Mouse (Mus musculus) frontal cortex, postnatal 36 days (tissue): ENCODE data around the gene Olfr1049.
"Not testable (repeated sequence)": the region's sequence is repeated elsewhere in the genome, so short reads cannot be mapped to it uniquely, and the experiment has no call there.

ENCODE experiments used
- DNase-seq, 2 experiments: peaks; one replicate each; pipeline ENCODE4 v3.0.0; 2022; ENCODE audit warnings: low spot score in 2 of 2

Gene Olfr1049

GRCm38 (mm10) chr2:86258228-86258627 lies at the start of gene Olfr1049:
Gene Olfr1049, minus strand, starts transcription at chr2:86258328.
- not testable (repeated sequence) for DNase-seq

- no peak for DNase-seq
Observed at GRCm38 (mm10) chr2:86292155-86292554, 34.0 kb upstream of the Olfr1049 start, which contains the start of gene Olfr1052. Gene Olfr1052, plus strand, starts transcription at chr2:86292455.

GRCm38 (mm10) chr2:86278988-86279387 lies 20.9 kb upstream of the Olfr1049 start, which contains the start of gene Olfr1051:
Gene Olfr1051, minus strand, starts transcription at chr2:86279088.
- DNase-seq: not testable (repeated sequence)

- no peak for DNase-seq
Observed at GRCm38 (mm10) chr2:86240189-86240588, 17.9 kb downstream of the Olfr1049 start, which contains the start of gene Olfr1048. Gene Olfr1048, minus strand, starts transcription at chr2:86240289.

GRCm38 (mm10) chr2:86231301-86231700 lies 26.8 kb downstream of the Olfr1049 start, which contains the start of gene Olfr1047:
Gene Olfr1047, minus strand, starts transcription at chr2:86231401.
- no peak for DNase-seq

GRCm38 (mm10) chr2:86219214-86219613 lies 38.9 kb downstream of the Olfr1049 start, which contains the start of gene Olfr1046:
Gene Olfr1046, minus strand, starts transcription at chr2:86219314.
- no peak for DNase-seq
